Mouse (Mus musculus) testis, adult 2 months (tissue): Measurements from ENCODE around the gene Ccdc47. TPM values are rescaled to one million over a fixed set of nuclear protein-coding genes. Genes with fewer than 3 reads are reported as not detected.
"Not testable (repeated sequence)": the region's sequence is repeated elsewhere in the genome, so short reads cannot be mapped to it uniquely, and the experiment has no call there.

Source experiments
- H3K27ac ChIP-seq: fragments of 200-500 bp; 2 replicates; pipeline ENCODE4 v1.5.1; 2012; ENCODE audit warnings: low read depth, low read length; ENCODE audit not compliant: control insufficient read depth, insufficient read depth
- H3K27me3 ChIP-seq: fragments of 200-500 bp; 2 replicates; pipeline ENCODE4 v1.6.1; 2012; ENCODE audit warnings: mild to moderate bottlenecking, low read length, moderate library complexity; ENCODE audit not compliant: control insufficient read depth, insufficient read depth
- H3K36me3 ChIP-seq: fragments of 200-500 bp; 2 replicates; pipeline ENCODE4 v1.6.1; 2012; ENCODE audit warnings: mild to moderate bottlenecking, low read length; ENCODE audit not compliant: control insufficient read depth, insufficient read depth
- H3K4me1 ChIP-seq: fragments of 200-500 bp; 2 replicates; pipeline ENCODE4 v1.6.1; 2012; ENCODE audit warnings: low read length; ENCODE audit not compliant: control insufficient read depth, insufficient read depth
- H3K4me3 ChIP-seq: fragments of 200-500 bp; 2 replicates; pipeline ENCODE4 v1.5.1; 2012; ENCODE audit warnings: low read depth, mild to moderate bottlenecking, low read length, moderate library complexity, mixed read lengths; ENCODE audit not compliant: control insufficient read depth
- CTCF ChIP-seq: fragments of 200-500 bp; IDR thresholded peaks from 2 replicates; pipeline ENCODE4 v1.5.1; 2012; ENCODE audit warnings: low read depth, mild to moderate bottlenecking, inconsistent platforms, low read length, moderate library complexity; ENCODE audit not compliant: control insufficient read depth, insufficient read depth, insufficient replicate concordance
- POLR2A ChIP-seq: fragments of 200-500 bp; IDR thresholded peaks from 2 replicates; pipeline ENCODE4 v1.6.1; 2012; ENCODE audit warnings: low read depth, mild to moderate bottlenecking, inconsistent platforms, low read length, moderate library complexity; ENCODE audit not compliant: control insufficient read depth
- polyA plus RNA-seq: library from polyadenylated mRNA; depleted of rRNA; stranded (reverse); fragments of >200 nt; gene quantifications from 2 replicates; pipeline ENCODE4 v1.2.3, GENCODE M21; 2012

The Ccdc47 gene
- polyA plus RNA-seq, 1 experiment, result 11.0 TPM

DNA sequence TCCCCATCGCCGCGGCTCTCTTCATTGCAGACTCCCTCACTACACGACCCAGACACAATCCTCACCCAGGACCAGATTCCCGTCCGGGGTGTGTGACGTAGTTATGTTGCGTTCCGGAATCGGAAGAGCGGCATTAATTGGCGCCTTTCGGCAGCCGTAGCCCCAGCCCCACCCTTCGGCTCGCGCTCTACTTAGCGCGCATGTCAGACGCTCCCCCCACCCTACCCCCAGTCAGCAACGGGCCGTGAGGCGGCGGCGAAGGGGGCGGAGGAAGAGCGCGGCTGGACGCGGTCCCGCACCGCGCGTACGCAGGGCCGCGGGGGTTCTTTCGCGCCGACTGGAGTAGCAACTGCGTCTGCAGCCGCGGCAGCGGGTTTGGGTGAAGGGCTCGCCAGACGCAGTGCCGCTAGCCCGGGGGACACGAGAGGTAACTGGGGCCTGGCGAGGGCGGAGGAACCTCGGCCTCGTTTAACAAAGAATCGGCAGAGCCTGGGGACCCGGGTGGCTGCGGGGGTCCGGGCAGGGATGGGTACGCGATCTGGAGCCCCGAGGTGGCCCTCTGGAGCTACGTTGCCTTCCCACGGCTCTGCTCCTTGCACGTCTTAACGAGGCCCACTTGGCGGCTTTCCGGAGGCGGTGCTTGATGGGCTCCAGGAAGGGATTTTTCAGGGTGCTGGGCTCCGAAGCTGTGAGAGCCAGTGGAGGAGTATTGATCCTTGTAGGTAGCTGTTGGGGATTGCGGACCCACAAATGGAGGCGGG lies 766 bp upstream of the Ccdc47 start, which contains the start of gene Ddx42:
Gene Ddx42, plus strand, starts transcription at position 197 of the 761 bp plus-strand sequence.
- Histone ChIP-seq H3K4me1 (peaks cover 7% of the 10 kb centered on the region), H3K36me3 (no peaks in the 10 kb centered on the region), H3K4me3 (peak within 1 kb of the TSS; percentile 83), H3K27me3 (no peaks in the 10 kb centered on the region), H3K27ac (peak within 1 kb of the TSS; percentile 86)
- TF ChIP-seq CTCF, result no peak
- TF ChIP-seq POLR2A, result peak; percentile 86

GRCm38 (mm10) chr11:106215450-106215859 lies 689 bp downstream of the Ccdc47 start:
- H3K27ac ChIP-seq, result peak overlapping the region; percentile 86
- H3K4me3 ChIP-seq, result peak overlapping the region; percentile 83; the same call in 1 of the 2 replicates
- TF ChIP-seq CTCF (no peak), POLR2A (no peak)
- peaks cover 7% of the 10 kb centered on the region for H3K4me1 ChIP-seq
- no peaks in the 10 kb centered on the region for H3K36me3 ChIP-seq
- H3K27me3 ChIP-seq, result no peaks in the 10 kb centered on the region

- Histone ChIP-seq H3K4me3 (peak overlapping the region; percentile 69), H3K4me1 (peaks cover 7% of the 10 kb centered on the region), H3K27ac (no peak overlapping the region; the same call in 1 of the 2 replicates), H3K27me3 (no peaks in the 10 kb centered on the region), H3K36me3 (no peaks in the 10 kb centered on the region)
- TF ChIP-seq POLR2A (no peak), CTCF (no peak)
Measured at GRCm38 (mm10) chr11:106214856-106215255, 1.3 kb downstream of the Ccdc47 start.

DNA sequence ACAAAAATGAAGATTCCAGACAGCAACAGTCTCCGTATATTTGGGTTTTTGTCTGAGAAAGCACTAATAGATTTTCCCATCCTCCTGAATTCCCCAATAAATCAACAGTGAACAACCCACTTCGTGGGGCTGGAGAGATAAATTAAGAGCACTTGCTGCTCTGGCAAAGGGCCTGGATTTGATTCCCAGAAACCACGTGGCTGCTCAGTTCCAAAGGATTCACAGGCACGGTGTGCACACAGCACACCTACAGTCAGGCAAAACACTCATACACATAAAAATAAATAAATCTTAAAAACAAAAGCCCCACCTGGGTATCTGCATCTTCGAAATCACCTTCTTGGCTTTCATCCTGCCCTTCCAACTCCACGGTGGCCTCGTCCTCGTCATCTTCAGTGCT lies 3.4 kb downstream of the Ccdc47 start:
- H3K36me3 ChIP-seq, result peaks cover 5% of the 10 kb centered on the region
- no peaks in the 10 kb centered on the region for H3K27me3 ChIP-seq
- H3K27ac ChIP-seq, result no peak overlapping the region
- peaks cover 4% of the 10 kb centered on the region for H3K4me1 ChIP-seq
- TF ChIP-seq CTCF (no peak), POLR2A (no peak)
- no peak overlapping the region for H3K4me3 ChIP-seq

GRCm38 (mm10) chr11:106202123-106202465 lies 14.1 kb downstream of the Ccdc47 start, which contains the start of gene Strada:
Gene Strada (minus strand): TSS chr11:106202168.
- no peak within 1 kb of the TSS for H3K4me3 ChIP-seq
- no peak within 1 kb of the TSS for H3K27ac ChIP-seq
- no peak for TF ChIP-seq CTCF
- TF ChIP-seq POLR2A, result no peak
- peaks cover 2% of the 10 kb centered on the region for H3K36me3 ChIP-seq
- H3K27me3 ChIP-seq, result no peaks in the 10 kb centered on the region
- H3K4me1 ChIP-seq, result no peaks in the 10 kb centered on the region

DNA sequence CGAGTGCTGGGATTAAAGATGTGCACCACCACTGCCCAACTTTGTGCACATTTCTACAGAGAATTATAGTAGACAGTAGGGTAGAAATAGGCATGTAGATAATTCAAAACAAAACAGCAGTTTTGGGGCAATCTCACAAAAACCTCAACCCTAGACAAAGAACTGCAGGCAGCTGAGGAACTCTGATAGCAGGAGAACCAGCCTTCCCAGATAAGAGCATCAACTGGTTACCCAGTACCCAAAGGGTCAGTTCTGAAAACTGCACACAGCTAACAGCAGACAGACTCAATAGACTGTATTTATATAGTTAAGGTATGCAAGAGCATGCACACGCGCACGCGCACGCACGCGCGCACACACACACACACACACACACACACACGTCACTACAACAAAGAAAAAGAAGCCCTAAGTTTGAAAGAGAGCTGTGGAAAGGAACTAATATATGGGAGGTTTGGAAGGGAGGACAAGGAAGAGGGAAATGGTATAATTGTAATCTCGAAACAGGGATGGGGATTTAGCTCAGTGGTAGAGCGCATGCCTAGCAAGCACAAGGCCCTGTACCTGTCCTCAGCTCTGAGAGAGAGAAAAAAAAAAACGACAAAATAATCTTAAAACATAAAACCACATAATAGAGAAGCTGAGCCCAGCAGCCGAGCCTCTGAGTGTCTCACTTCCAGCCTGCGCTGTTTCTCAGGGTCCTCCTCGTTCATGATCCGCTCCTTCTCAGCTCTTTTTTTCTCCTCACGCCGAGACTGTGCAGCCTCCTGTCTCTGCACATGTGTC lies 14.6 kb downstream of the Ccdc47 start:
- Histone ChIP-seq H3K4me1 (no peaks in the 10 kb centered on the region), H3K27me3 (no peaks in the 10 kb centered on the region), H3K36me3 (peaks cover 2% of the 10 kb centered on the region), H3K27ac (no peak overlapping the region), H3K4me3 (no peak overlapping the region)
- no peak for TF ChIP-seq POLR2A
- TF ChIP-seq CTCF, result no peak

GRCm38 (mm10) chr11:106200756-106201155 lies 15.4 kb downstream of the Ccdc47 start:
- peaks cover 2% of the 10 kb centered on the region for H3K36me3 ChIP-seq
- TF ChIP-seq CTCF, result no peak
- no peak for TF ChIP-seq POLR2A

DNA sequence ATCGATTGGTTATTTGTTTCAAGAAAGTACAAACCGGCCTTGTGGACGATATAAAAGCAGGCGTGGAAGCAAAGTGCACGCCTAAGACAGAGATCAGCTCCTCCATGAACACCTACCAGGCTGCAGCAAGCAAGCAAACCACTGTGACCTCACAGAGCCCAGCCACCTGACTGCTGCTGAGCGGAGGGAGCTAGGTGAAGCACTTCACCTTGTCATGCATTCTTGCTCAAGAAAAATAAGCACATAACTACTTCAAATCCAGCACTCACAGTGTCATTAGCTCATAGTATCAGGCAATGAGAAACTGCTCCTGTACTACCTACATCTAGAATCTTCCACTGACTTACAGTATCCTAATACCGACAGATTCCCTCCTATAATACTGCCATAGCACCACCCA lies 16.1 kb downstream of the Ccdc47 start:
- H3K4me3 ChIP-seq, result peak overlapping the region; percentile 7; the same call in 1 of the 2 replicates
- H3K27ac ChIP-seq, H3K4me1 ChIP-seq, H3K27me3 ChIP-seq, H3K36me3 ChIP-seq: not testable (repeated sequence)

More at GRCm38 (mm10) chr11:106200756-106201155, 15.4 kb downstream of the Ccdc47 start:
- H3K4me3 ChIP-seq, result no peak overlapping the region
- H3K4me1 ChIP-seq, result no peaks in the 10 kb centered on the region
- no peak overlapping the region for H3K27ac ChIP-seq
- H3K27me3 ChIP-seq, result no peaks in the 10 kb centered on the region
